Mouse (Mus musculus) neural tube, embryonic 12.5 days (tissue): ENCODE measurements around the gene Klri2. TPM values are rescaled to one million over a fixed set of nuclear protein-coding genes. Genes with fewer than 3 reads are reported as not detected.

Source experiments
- microRNA-seq: library from miRNA; unstranded; fragments of <30 nt; microRNA quantifications from one replicate; pipeline ENCODE4, GENCODE M21; 2017
- polyA plus RNA-seq: library from polyadenylated mRNA; unstranded; fragments of >200 nt; fragmentation: Nextera tagmentation; extraction: Ambion mirVana; gene quantifications from 2 replicates; pipeline ENCODE4 v1.2.1, GENCODE M21; 2016

Gene Klri2
- polyA plus RNA-seq, 1 experiment from 2014 or later: not detected

Small RNAs within 50 kb of the gene (microRNA-seq; reads per million reads assigned to microRNA genes)
- gene Mir680-1: not detected

Other genes starting within 250 kb of the Klri2 start
- gene Olr1, start 233.3 kb downstream of the Klri2 start, polyA plus RNA-seq: 0.05 TPM in 1 of 2 replicates, not detected in the other
- not detected in 2 replicates for gene Tmem52b, start 227.9 kb downstream of the Klri2 start, polyA plus RNA-seq
- gene Gabarapl1, start 207.3 kb downstream of the Klri2 start, polyA plus RNA-seq: 115 and 119 TPM in 2 replicates
- gene Klre1, start 162.6 kb downstream of the Klri2 start, polyA plus RNA-seq: not detected in 2 replicates
- not detected in 2 replicates for gene Klrd1, start 148.7 kb downstream of the Klri2 start, polyA plus RNA-seq
- 0.15 and 0.34 TPM in 2 replicates for gene Klrk1, start 116.6 kb downstream of the Klri2 start, polyA plus RNA-seq
- not detected in 2 replicates for gene Klrc3, start 97.1 kb downstream of the Klri2 start, polyA plus RNA-seq
- gene Klrc2, start 79.8 kb downstream of the Klri2 start, polyA plus RNA-seq: not detected in 2 replicates
- not detected in 2 replicates for gene Klrc1, start 61.5 kb downstream of the Klri2 start, polyA plus RNA-seq
- gene Klri1, start 23.4 kb downstream of the Klri2 start, polyA plus RNA-seq: not detected in 2 replicates
- gene Gm156, start 43.8 kb upstream of the Klri2 start, polyA plus RNA-seq: not detected in 2 replicates
- not detected in 2 replicates for gene Gm17631, start 122.2 kb upstream of the Klri2 start, polyA plus RNA-seq
- not detected in 2 replicates for gene Klra17, start 136.2 kb upstream of the Klri2 start, polyA plus RNA-seq
- gene Klra5, start 177.2 kb upstream of the Klri2 start, polyA plus RNA-seq: not detected in 2 replicates